Mouse (Mus musculus) embryonic facial prominence, embryonic 10.5 days (tissue): ENCODE measurements around the gene Neurl4. TPM values are rescaled to one million over a fixed set of nuclear protein-coding genes. Genes with fewer than 3 reads are reported as not detected.

Source experiments
- DNase-seq: peaks from one replicate; pipeline ENCODE4 v3.0.0-alpha.2; 2017; ENCODE audit warnings: low spot score
- H3K27ac ChIP-seq: fragments of 300-500 bp; sonication (generic); replicated peaks from 2 replicates; pipeline ENCODE4 v1.5.1; 2016; ENCODE audit warnings: mild to moderate bottlenecking
- H3K27me3 ChIP-seq: fragments of 300-500 bp; sonication (generic); replicated peaks from 2 replicates; pipeline ENCODE4 v1.6.1; 2016; ENCODE audit warnings: low read depth, mild to moderate bottlenecking; ENCODE audit not compliant: poor library complexity, severe bottlenecking
- H3K36me3 ChIP-seq: fragments of 300-500 bp; sonication (generic); replicated peaks from 2 replicates; pipeline ENCODE4 v1.6.1; 2016; ENCODE audit warnings: mild to moderate bottlenecking, moderate library complexity
- H3K4me1 ChIP-seq: fragments of 300-500 bp; sonication (generic); 2 replicates; pipeline ENCODE4 v1.6.1; 2016
- H3K4me3 ChIP-seq: fragments of 300-500 bp; sonication (generic); 2 replicates; pipeline ENCODE4 v1.5.1; 2016; ENCODE audit warnings: mild to moderate bottlenecking, moderate library complexity
- H3K9me3 ChIP-seq: fragments of 300-500 bp; sonication (generic); 2 replicates; pipeline ENCODE4 v1.6.1; 2016; ENCODE audit warnings: mild to moderate bottlenecking
- WGBS: fragments of 180-500 bp; shearing (Covaris S2); methylation state at CpG from one replicate; pipeline ENCODE4 v1.1.7; 2016; 5-methylcytosine and 5-hydroxymethylcytosine counted together
- polyA plus RNA-seq: library from polyadenylated mRNA; unstranded; fragments of >200 nt; fragmentation: Nextera tagmentation; extraction: Ambion mirVana; gene quantifications from 2 replicates; pipeline ENCODE4 v1.2.1, GENCODE M21; 2016

Neurl4 gene
- polyA plus RNA-seq, 1 experiment from 2014 or later, result 11.1 TPM

- no peaks in the 10 kb centered on the region for H3K36me3 ChIP-seq
- no peaks in the 10 kb centered on the region for H3K9me3 ChIP-seq
- peaks cover 19% of the 10 kb centered on the region for H3K27me3 ChIP-seq
- H3K4me1 ChIP-seq, result peaks cover 35% of the 10 kb centered on the region
- 85% methylated on average over 9 of the region's 9 CpGs for WGBS
- H3K27ac ChIP-seq, result 0 out of 2 replicates have a peak overlapping the region, but pooled peaks have one; percentile 32
- no peak overlapping the region for H3K4me3 ChIP-seq
- no peak for DNase-seq
Observed at GRCm38 (mm10) chr11:69884240-69884639, 16.6 kb upstream of the Neurl4 start.

GRCm38 (mm10) chr11:69884663-69885062 lies 16.2 kb upstream of the Neurl4 start:
- H3K4me1 ChIP-seq, result peaks cover 31% of the 10 kb centered on the region
- H3K27me3 ChIP-seq, result peaks cover 15% of the 10 kb centered on the region
- DNase-seq, result no peak
- 85% methylated on average over 8 of the region's 8 CpGs for WGBS
- H3K27ac ChIP-seq, result peak overlapping the region; percentile 32; the same call in 1 of the 2 replicates
- H3K9me3 ChIP-seq, result no peaks in the 10 kb centered on the region
- no peak overlapping the region for H3K4me3 ChIP-seq
- no peaks in the 10 kb centered on the region for H3K36me3 ChIP-seq

GRCm38 (mm10) chr11:69886907-69887635 lies 13.8 kb upstream of the Neurl4 start:
- peaks cover 5% of the 10 kb centered on the region for H3K27me3 ChIP-seq
- no peaks in the 10 kb centered on the region for H3K9me3 ChIP-seq
- no peak for DNase-seq
- no peak overlapping the region for H3K27ac ChIP-seq
- no peaks in the 10 kb centered on the region for H3K36me3 ChIP-seq
- no peak overlapping the region for H3K4me3 ChIP-seq
- peaks cover 20% of the 10 kb centered on the region for H3K4me1 ChIP-seq
- WGBS, result 74% methylated on average over 8 of the region's 8 CpGs

- Histone ChIP-seq H3K9me3 (no peaks in the 10 kb centered on the region), H3K27me3 (no peaks in the 10 kb centered on the region), H3K4me1 (peaks cover 19% of the 10 kb centered on the region), H3K4me3 (no peak overlapping the region), H3K36me3 (no peaks in the 10 kb centered on the region), H3K27ac (no peak overlapping the region)
- no peak for DNase-seq
- WGBS, result 87% methylated on average over 4 of the region's 4 CpGs
Observed at GRCm38 (mm10) chr11:69891482-69891881, 9.4 kb upstream of the Neurl4 start.

- no peak for DNase-seq
- Histone ChIP-seq H3K4me3 (no peak overlapping the region), H3K27me3 (no peaks in the 10 kb centered on the region; the same call in 1 of the 2 replicates), H3K27ac (no peak overlapping the region), H3K4me1 (peaks cover 33% of the 10 kb centered on the region), H3K9me3 (no peaks in the 10 kb centered on the region), H3K36me3 (peaks cover 10% of the 10 kb centered on the region; the same call in 1 of the 2 replicates)
- 72% methylated on average over 5 of the region's 5 CpGs for WGBS
Observed at GRCm38 (mm10) chr11:69894671-69895070, 6.2 kb upstream of the Neurl4 start.

GRCm38 (mm10) chr11:69895291-69895690 lies 5.6 kb upstream of the Neurl4 start, which contains the start of gene Acap1:
TSS of gene Acap1 (minus strand) at chr11:69895539.
- no peak for DNase-seq
- WGBS, result 77% methylated on average over 4 of the region's 4 CpGs
- Histone ChIP-seq H3K9me3 (no peaks in the 10 kb centered on the region), H3K36me3 (peaks cover 10% of the 10 kb centered on the region; the same call in 1 of the 2 replicates), H3K4me3 (no peak within 1 kb of the TSS), H3K27ac (no peak within 1 kb of the TSS), H3K4me1 (peaks cover 33% of the 10 kb centered on the region), H3K27me3 (no peaks in the 10 kb centered on the region; the same call in 1 of the 2 replicates)

- no peaks in the 10 kb centered on the region; the same call in 1 of the 2 replicates for H3K27me3 ChIP-seq
- WGBS, result 32% methylated on average over 4 of the region's 4 CpGs
- H3K27ac ChIP-seq, result peak overlapping the region; percentile 99
- peak; percentile 28 for DNase-seq
- no peaks in the 10 kb centered on the region for H3K9me3 ChIP-seq
- peaks cover 30% of the 10 kb centered on the region for H3K36me3 ChIP-seq
- peaks cover 45% of the 10 kb centered on the region for H3K4me1 ChIP-seq
- H3K4me3 ChIP-seq, result peak overlapping the region; percentile 93
Observed at GRCm38 (mm10) chr11:69899870-69900269, 1.0 kb upstream of the Neurl4 start.

- H3K4me3 ChIP-seq, result peak overlapping the region; percentile 93
- no peaks in the 10 kb centered on the region for H3K9me3 ChIP-seq
- under 1% methylated on average over 42 of the region's 42 CpGs for WGBS
- peak; percentile 98 for DNase-seq
- H3K27ac ChIP-seq, result peak overlapping the region; percentile 99
- peaks cover 42% of the 10 kb centered on the region for H3K4me1 ChIP-seq
- no peaks in the 10 kb centered on the region; the same call in 1 of the 2 replicates for H3K27me3 ChIP-seq
- peaks cover 46% of the 10 kb centered on the region for H3K36me3 ChIP-seq
Observed at GRCm38 (mm10) chr11:69901406-69901846, 554 bp downstream of the Neurl4 start.

- Histone ChIP-seq H3K4me3 (peak overlapping the region; percentile 93), H3K36me3 (peaks cover 51% of the 10 kb centered on the region), H3K4me1 (peaks cover 42% of the 10 kb centered on the region), H3K9me3 (no peaks in the 10 kb centered on the region), H3K27me3 (no peaks in the 10 kb centered on the region; the same call in 1 of the 2 replicates), H3K27ac (peak overlapping the region; percentile 99)
- no peak for DNase-seq
- under 1% methylated on average over 39 of the region's 39 CpGs for WGBS
Observed at GRCm38 (mm10) chr11:69901993-69902392, 1.1 kb downstream of the Neurl4 start.

- no peak for DNase-seq
- Histone ChIP-seq H3K27me3 (no peaks in the 10 kb centered on the region; the same call in 1 of the 2 replicates), H3K9me3 (no peaks in the 10 kb centered on the region), H3K36me3 (peaks cover 52% of the 10 kb centered on the region), H3K27ac (no peak overlapping the region), H3K4me1 (peaks cover 42% of the 10 kb centered on the region), H3K4me3 (peak overlapping the region; percentile 93)
- 90% methylated on average over 13 of the region's 13 CpGs for WGBS
Observed at GRCm38 (mm10) chr11:69902972-69903371, 2.1 kb downstream of the Neurl4 start.

- H3K9me3 ChIP-seq, result no peaks in the 10 kb centered on the region
- H3K4me3 ChIP-seq, result peak overlapping the region; percentile 16; the same call in 1 of the 2 replicates
- DNase-seq, result no peak
- no peak overlapping the region for H3K27ac ChIP-seq
- WGBS, result 96% methylated on average over 9 of the region's 9 CpGs
- peaks cover 32% of the 10 kb centered on the region for H3K4me1 ChIP-seq
- peaks cover 65% of the 10 kb centered on the region for H3K36me3 ChIP-seq
- H3K27me3 ChIP-seq, result no peaks in the 10 kb centered on the region
Observed at GRCm38 (mm10) chr11:69904311-69904710, 3.4 kb downstream of the Neurl4 start.

GRCm38 (mm10) chr11:69908645-69909044 lies 7.8 kb downstream of the Neurl4 start:
- Histone ChIP-seq H3K4me1 (peaks cover 12% of the 10 kb centered on the region), H3K9me3 (no peaks in the 10 kb centered on the region), H3K4me3 (no peak overlapping the region), H3K27me3 (no peaks in the 10 kb centered on the region), H3K27ac (no peak overlapping the region), H3K36me3 (peaks cover 100% of the 10 kb centered on the region)
- 94% methylated on average over 11 of the region's 11 CpGs for WGBS
- DNase-seq, result no peak

GRCm38 (mm10) chr11:69909174-69909573 lies 8.3 kb downstream of the Neurl4 start:
- Histone ChIP-seq H3K27me3 (no peaks in the 10 kb centered on the region), H3K4me3 (no peak overlapping the region), H3K27ac (no peak overlapping the region), H3K4me1 (peaks cover 11% of the 10 kb centered on the region), H3K9me3 (no peaks in the 10 kb centered on the region), H3K36me3 (peaks cover 95% of the 10 kb centered on the region)
- DNase-seq, result no peak
- 87% methylated on average over 5 of the region's 5 CpGs for WGBS
